Mouse (Mus musculus) gastrocnemius, postnatal 36 days (tissue): ENCODE results near the gene Tbc1d14. TPM values are rescaled to one million over a fixed set of nuclear protein-coding genes. Genes with fewer than 3 reads are reported as not detected.

ENCODE experiments used
- DNase-seq, 2 experiments: peaks; one replicate each; pipeline ENCODE4 v3.0.0; 2022
- intact Hi-C: fragments of 180-260 bp; cut with DNase I; formaldehyde crosslinking; loops from one replicate; pipeline ENCODE4 v1.15.1; 2025
- total RNA-seq, 2 experiments: library from RNA; stranded (reverse); gene quantifications; 2 replicates each; pipeline ENCODE4 v1.2.3; 2021

Tbc1d14 gene
- total RNA-seq, 2 experiments from 2014 or later, result 10.4 to 13.3 TPM

DNA sequence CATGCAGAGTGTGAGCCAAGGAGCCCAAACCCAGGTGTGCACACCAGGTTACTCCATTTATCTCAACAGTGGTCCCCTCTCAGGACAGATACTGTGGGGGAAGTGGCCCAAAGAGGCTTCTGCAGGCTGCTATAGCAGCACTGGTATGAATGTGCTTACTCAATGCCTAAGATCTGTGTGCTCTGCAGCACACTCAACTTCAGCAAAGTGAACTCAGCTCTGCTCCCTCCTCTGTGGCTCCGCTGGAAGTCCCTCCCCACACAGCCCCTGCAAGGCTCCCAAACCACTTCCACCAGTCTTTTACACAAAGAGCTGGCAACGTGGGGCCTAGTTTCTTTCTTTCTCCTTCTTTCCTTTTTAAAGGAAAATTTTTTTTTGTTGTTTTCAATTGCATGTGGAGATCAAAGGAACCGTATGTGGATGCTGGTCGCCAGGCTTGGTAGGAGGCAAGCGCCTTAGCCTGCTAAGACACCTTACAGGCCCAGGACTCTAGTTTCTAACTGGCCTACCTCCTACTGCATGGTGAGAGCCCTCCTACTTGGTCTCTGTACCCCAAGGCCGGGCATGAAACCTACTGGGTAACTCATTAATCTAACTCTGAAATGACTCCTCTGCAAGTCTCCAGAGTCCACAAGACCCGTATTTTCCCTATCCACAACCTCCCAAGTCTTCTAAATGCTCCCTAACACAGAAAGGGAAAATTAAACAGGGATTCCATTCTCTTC is 35.3 kb downstream of the Tbc1d14 start:
- intact Hi-C loops, result no loop called here

DNA sequence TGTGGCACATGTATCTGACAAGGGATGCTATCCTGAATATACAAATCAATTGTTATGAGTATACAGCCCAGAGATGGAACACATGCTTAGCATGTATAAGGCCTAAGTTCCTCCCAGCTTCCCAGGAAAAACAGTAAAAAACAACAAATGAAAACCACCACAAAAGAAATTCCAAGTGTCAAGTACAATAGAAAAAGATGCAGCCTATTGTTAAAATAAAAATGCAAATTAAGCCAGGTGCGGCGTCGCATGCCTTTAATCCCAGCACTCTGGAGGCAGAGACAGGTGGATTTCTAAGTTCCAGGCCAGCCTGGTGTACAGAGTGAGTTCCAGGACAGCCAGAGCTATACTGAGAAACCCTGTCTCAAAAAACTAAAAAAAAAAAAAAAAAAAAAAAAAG is 36.2 kb downstream of the Tbc1d14 start:
- no peak for DNase-seq
- intact Hi-C loops, result no loop called here

More for the DNA sequence above, 35.3 kb downstream of the Tbc1d14 start:
- DNase-seq, result no peak

DNA sequence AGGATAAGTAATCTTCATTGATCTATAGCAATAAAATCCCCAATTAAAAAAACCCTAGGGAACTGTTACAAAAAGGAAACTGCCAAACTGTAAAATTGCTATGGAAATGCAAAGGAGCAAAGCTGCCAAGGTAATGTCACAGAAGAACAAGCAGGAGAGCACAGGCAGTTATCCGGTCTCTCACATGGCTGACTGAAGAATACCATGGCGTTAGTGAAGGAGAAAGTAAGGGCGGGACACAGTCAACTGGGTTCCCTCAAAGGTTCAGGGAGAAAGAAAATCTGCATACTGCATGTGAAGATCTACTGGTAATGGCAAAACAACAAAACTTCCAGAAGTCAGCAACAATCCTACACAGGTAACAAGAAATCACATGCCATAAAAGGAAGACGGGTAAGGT is 36.8 kb downstream of the Tbc1d14 start:
- no peak for DNase-seq
- intact Hi-C loops, result no loop called here

DNA sequence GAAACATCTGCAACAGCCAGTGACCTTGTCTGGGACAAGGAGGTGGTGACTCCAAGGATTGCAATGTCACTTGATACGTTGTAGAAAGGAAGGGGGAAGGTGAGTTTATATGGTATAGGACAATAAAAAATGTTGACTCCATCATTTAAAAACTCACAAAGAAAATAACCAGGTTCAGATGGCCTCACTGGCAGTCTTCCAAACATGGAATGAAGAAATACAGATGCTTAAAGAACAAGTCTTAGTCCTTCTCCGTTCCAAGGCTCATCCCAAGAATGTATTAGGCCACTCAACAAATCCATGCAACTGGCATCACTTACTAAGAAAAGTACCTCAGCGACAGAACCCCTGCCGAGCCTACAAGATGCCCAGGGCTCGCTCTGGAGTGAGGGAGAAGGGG is 38.6 kb downstream of the Tbc1d14 start:
- intact Hi-C loops, result no loop called here
- DNase-seq, result no peak

- intact Hi-C loops, result no loop called here
- no peak for DNase-seq
Measured at GRCm38 (mm10) chr5:36553886-36554285, 39.2 kb downstream of the Tbc1d14 start.

DNA sequence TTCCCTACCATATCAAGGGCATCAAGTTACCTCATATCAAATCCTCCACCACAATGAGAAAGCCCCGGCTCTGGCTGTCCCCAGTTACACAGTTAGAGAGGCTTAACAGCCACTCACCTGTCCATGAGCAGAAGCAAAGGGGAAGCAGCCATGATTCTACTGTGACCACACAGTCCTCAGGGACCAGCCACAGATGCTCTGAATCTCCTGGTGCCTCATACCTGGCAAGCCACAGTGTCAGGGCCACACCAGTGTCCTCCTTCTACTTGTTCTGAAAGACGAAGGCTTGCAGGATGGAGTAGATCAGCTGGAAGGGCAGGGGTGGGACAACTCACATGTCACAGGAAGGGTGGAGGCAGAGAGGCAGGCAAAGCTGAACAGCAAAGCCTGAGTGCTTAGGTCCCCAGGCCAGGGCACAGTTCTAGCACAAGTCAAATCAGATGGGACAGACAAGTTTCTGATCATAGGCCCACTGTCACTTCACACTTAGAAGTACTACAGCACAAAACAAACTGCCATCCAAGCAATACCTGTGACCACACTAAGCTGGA is 39.9 kb downstream of the Tbc1d14 start:
- no peak for DNase-seq
- intact Hi-C loops, result no loop called here

DNA sequence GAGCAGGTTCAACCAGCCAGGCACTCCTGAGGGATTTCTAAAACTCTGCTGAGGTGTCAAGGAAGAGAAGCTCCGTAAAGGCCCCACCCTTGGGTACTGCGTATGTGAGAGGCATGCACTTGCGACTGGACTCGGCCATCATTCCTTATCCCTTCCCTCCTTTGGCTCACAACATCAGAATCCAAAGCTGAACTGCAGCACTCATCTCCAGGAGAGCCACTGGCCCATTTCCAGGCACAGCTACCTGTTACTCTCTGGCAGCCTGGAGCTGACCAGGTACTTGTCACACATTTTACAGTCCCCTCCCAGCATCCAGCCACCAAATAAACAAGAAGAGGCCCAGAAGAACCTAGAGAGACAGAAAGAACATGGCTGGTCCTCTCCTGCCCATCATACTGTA is 40.7 kb downstream of the Tbc1d14 start:
- intact Hi-C loops, result no loop called here
- DNase-seq, result no peak

DNA sequence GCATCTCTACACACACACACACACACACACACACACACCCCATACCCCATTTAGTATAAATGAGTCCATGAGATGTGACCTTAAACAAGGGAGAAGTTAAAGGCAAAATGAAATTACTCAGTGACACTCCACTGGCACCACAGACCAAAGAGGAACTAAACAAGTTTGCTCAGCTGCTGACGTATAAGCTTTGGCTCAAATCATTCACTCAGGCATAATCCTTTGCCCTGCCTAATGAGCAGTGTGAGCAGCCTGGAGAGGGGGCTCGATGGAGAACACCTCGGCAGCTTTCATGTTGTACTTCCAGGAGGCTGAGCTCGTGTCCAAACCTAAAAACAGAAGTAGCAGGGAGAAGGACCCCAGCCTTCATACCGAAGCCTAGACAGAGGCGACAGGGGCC is 43.8 kb downstream of the Tbc1d14 start:
- DNase-seq, result no peak
- intact Hi-C loops, result no loop called here

DNA sequence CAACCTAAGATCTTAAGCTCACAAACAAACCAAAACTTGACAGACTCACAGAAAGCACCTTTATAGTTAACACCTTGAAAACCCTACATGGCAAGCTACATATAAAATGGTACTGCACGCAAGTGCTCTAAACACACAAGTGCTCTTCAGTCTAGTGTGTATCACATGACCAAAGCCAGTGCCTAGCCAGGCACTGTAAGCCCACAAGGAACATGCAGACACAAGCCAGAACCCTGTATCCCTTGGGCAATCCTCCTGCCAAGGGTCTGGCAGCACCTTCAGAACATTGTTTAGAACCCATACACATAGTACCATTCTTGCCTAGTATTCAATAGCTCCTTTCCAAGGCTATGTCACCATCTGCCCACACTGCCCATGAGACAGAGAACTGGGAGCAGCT is 48.3 kb downstream of the Tbc1d14 start:
- intact Hi-C loops, result no loop called here
- no peak for DNase-seq

DNA sequence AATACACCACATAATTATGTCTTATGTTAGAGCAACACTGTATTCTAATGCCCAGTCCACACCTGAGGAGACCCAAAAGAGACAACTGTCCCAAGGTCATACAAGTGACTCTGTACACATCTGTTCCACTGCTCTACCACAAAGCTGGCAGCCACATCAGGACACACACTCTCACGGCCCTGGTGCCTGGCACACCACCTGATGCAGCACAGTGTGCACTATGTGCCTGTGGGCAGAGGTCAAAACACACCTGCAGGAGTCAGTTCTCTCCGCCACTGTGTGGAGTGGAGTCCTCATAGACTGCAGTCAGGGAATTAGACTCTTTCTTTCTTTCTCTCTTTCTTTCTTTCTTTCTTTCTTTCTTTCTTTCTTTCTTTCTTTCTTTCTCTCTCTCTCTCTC is 52.1 kb downstream of the Tbc1d14 start:
- no peak for DNase-seq
- intact Hi-C loops, result no loop called here

GRCm38 (mm10) chr5:36538576-36539187 is 54.4 kb downstream of the Tbc1d14 start:
- peak in 1 of 2 experiments; percentile 37 for DNase-seq
- intact Hi-C loops, result no loop called here

- intact Hi-C loops, result no loop called here
Measured at GRCm38 (mm10) chr5:36536424-36536823, 56.7 kb downstream of the Tbc1d14 start.

GRCm38 (mm10) chr5:36535438-36536176 is 57.5 kb downstream of the Tbc1d14 start:
- DNase-seq, result no peak
- intact Hi-C loops, result no loop called here

More at GRCm38 (mm10) chr5:36536424-36536823, 56.7 kb downstream of the Tbc1d14 start:
- no peak for DNase-seq

- intact Hi-C loops, result loop anchor here (5.0 kb wide), 1 partner anchor 72 kb away; the partner anchor contains the start of gene Grpel1
Measured at GRCm38 (mm10) chr5:36534455-36535030, 58.5 kb downstream of the Tbc1d14 start.

GRCm38 (mm10) chr5:36530129-36530751 is 62.8 kb downstream of the Tbc1d14 start:
- DNase-seq, result peak; percentile 92 to 95
- intact Hi-C loops, result loop anchor here (2.0 to 5.0 kb wide), 2 partner anchors 53 to 68 kb away; partner anchors contain the start of gene Grpel1

More at GRCm38 (mm10) chr5:36534455-36535030, 58.5 kb downstream of the Tbc1d14 start:
- DNase-seq, result no peak

- intact Hi-C loops, result loop anchor here (2.0 to 5.0 kb wide), 2 partner anchors 53 to 67 kb away; partner anchors contain the start of gene Grpel1
Measured at GRCm38 (mm10) chr5:36529698-36530097, 63.4 kb downstream of the Tbc1d14 start.

DNA sequence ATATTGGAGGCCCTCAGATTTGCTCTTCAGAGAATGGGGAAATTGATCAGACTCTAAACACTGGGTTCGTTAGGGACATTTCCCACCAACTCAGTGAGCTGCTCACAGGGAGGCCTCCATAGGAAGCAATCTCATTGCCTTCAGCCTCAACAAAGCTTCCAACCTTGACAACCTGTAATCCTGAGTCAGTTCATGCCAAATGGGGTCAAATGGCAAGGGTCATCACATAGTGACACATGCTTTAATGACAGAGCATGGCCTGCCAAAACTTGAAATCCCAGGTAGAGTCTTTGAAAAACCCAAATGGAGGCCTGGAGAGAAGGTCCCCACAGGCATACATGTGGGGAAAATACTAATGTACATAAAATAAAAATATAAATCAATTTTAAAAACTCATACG is 66.2 kb downstream of the Tbc1d14 start:
- intact Hi-C loops, result no loop called here
- no peak for DNase-seq

More at GRCm38 (mm10) chr5:36529698-36530097, 63.4 kb downstream of the Tbc1d14 start:
- no peak for DNase-seq

DNA sequence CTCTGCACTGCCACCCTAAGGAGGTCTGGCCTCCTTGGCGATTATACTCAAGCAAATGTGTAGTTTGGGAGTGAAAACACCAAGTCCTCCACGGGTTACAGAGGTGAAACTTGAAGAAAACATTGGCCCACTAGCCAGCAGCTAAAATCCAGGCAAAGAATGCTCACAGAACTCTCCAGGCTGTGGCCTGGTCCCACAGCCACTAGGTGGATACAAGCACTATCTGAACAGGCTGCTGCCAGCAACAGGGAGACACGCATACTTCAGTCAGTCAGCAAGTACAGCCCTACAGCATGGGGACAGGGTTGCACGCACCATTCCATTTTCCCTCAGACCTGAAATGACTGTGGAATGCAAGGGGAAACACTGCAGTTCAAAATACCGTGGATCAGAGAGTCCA is 66.8 kb downstream of the Tbc1d14 start:
- no peak for DNase-seq
- intact Hi-C loops, result no loop called here

- DNase-seq, result no peak
- intact Hi-C loops, result no loop called here
Measured at GRCm38 (mm10) chr5:36525216-36525615, 67.9 kb downstream of the Tbc1d14 start.

DNA sequence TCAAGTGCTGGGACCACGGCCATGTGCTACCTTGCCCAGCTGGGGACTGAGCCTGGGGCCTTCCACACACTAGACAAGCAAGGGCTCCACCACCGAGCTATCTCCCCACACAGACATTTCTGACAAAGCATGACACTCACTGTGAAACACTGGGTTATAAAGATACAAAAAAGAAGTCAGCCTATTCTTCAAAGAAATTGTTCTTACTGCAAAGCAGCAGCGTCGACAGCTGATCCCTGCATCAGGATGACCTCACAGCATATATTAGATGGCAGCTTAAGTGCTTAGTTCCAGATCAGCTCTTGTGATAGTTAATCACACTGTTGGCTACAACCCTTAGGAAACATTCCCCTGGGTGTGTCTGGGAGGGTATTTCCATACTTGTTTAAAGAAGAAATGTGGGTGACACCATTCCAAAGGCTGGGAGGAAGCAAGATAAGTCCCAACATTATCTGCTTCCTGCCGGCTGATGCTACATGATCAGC is 69.8 kb downstream of the Tbc1d14 start:
- intact Hi-C loops, result no loop called here
- DNase-seq, result no peak
